Mouse (Mus musculus): Measurements from ENCODE around the gene Cfap157.

- TF ChIP-seq CTCF (IDR thresholded peaks at IDR 0.05; ENCODE audit: control insufficient read depth, insufficient read depth, insufficient read length) = no peak
- TF ChIP-seq FOSL1 (IDR thresholded peaks at IDR 0.05; ENCODE audit: insufficient read depth, low read length, poor library complexity, severe bottlenecking) = no peak
Observed at GRCm38 (mm10) chr2:32737008-32737407, 47.2 kb downstream of the Cfap157 start.

All from C2C12 (cell line).